Mouse (Mus musculus): ENCODE results near the gene Nkx2-9.

Gene Nkx2-9

GRCm38 (mm10) chr12:56612761-56613437 is at the start of gene Nkx2-9:
Gene Nkx2-9 (minus strand): TSS chr12:56613284.
- DNase-seq (ENCODE audit: extremely low read depth, low read depth): no peak

- DNase-seq (ENCODE audit: extremely low read depth, low read depth): peak; percentile 47
Observed at GRCm38 (mm10) chr12:56637181-56637566, 24.1 kb upstream of the Nkx2-9 start.

GRCm38 (mm10) chr12:56636534-56637180 is 23.6 kb upstream of the Nkx2-9 start:
- DNase-seq (ENCODE audit: extremely low read depth, low read depth): peak; percentile 47

GRCm38 (mm10) chr12:56616088-56616487 is 3.0 kb upstream of the Nkx2-9 start:
- no peak for DNase-seq (ENCODE audit: extremely low read depth, low read depth)

- no peak for DNase-seq (ENCODE audit: extremely low read depth, low read depth)
Observed at GRCm38 (mm10) chr12:56615391-56615790, 2.3 kb upstream of the Nkx2-9 start.

- no peak for DNase-seq (ENCODE audit: extremely low read depth, low read depth)
Observed at GRCm38 (mm10) chr12:56614513-56614912, 1.4 kb upstream of the Nkx2-9 start.

GRCm38 (mm10) chr12:56613916-56614510 is 929 bp upstream of the Nkx2-9 start:
- DNase-seq (ENCODE audit: extremely low read depth, low read depth): no peak

GRCm38 (mm10) chr12:56613438-56613830 is 350 bp upstream of the Nkx2-9 start:
- no peak for DNase-seq (ENCODE audit: extremely low read depth, low read depth)

- DNase-seq (ENCODE audit: extremely low read depth, low read depth): no peak
Observed at GRCm38 (mm10) chr12:56612349-56612735, 742 bp downstream of the Nkx2-9 start.

GRCm38 (mm10) chr12:56611504-56612348 is 1.4 kb downstream of the Nkx2-9 start:
- no peak for DNase-seq (ENCODE audit: extremely low read depth, low read depth)

- DNase-seq (ENCODE audit: extremely low read depth, low read depth): no peak
Observed at GRCm38 (mm10) chr12:56610851-56611250, 2.2 kb downstream of the Nkx2-9 start.

GRCm38 (mm10) chr12:56591722-56592121 is 21.4 kb downstream of the Nkx2-9 start:
- DNase-seq (ENCODE audit: extremely low read depth, low read depth): no peak

- no peak for DNase-seq (ENCODE audit: extremely low read depth, low read depth)
Observed at GRCm38 (mm10) chr12:56587830-56588229, 25.3 kb downstream of the Nkx2-9 start.

All from MEL-GATA-1-ER (cell line).